Mouse (Mus musculus) forebrain, embryonic 10.5 days (tissue): ENCODE results near the gene Olfr854. TPM values are rescaled to one million over a fixed set of nuclear protein-coding genes. Genes with fewer than 3 reads are reported as not detected.

ENCODE experiments used
- DNase-seq: peaks from one replicate; pipeline ENCODE4 v3.0.0-alpha.2; 2017; ENCODE audit warnings: low spot score; ENCODE audit errors: extremely low spot score
- H3K27ac ChIP-seq: fragments of 300-500 bp; sonication (generic); 2 replicates; pipeline ENCODE4 v1.5.1; 2016; ENCODE audit warnings: mild to moderate bottlenecking
- H3K27me3 ChIP-seq: fragments of 300-500 bp; sonication (generic); 2 replicates; pipeline ENCODE4 v1.6.1; 2016; ENCODE audit warnings: mild to moderate bottlenecking; ENCODE audit not compliant: poor library complexity, severe bottlenecking
- H3K36me3 ChIP-seq: fragments of 300-500 bp; sonication (generic); replicated peaks from 2 replicates; pipeline ENCODE4 v1.6.1; 2016; ENCODE audit warnings: mild to moderate bottlenecking, moderate library complexity
- H3K4me1 ChIP-seq: fragments of 300-500 bp; sonication (generic); 2 replicates; pipeline ENCODE4 v1.6.1; 2016
- H3K4me3 ChIP-seq: fragments of 300-500 bp; sonication (generic); 2 replicates; pipeline ENCODE4 v1.5.1; 2016; ENCODE audit warnings: mild to moderate bottlenecking, moderate library complexity
- H3K9me3 ChIP-seq: fragments of 300-500 bp; sonication (generic); 2 replicates; pipeline ENCODE4 v1.6.1; 2016; ENCODE audit warnings: mild to moderate bottlenecking, moderate library complexity
- WGBS: fragments of 180-500 bp; shearing (Covaris S2); methylation state at CpG from one replicate; pipeline ENCODE4 v1.1.7; 2016; 5-methylcytosine and 5-hydroxymethylcytosine counted together
- polyA plus RNA-seq: library from polyadenylated mRNA; unstranded; fragments of >200 nt; fragmentation: Nextera tagmentation; extraction: Ambion mirVana; gene quantifications from 2 replicates; pipeline ENCODE4 v1.2.1, GENCODE M21; 2016

The Olfr854 gene
- polyA plus RNA-seq = not detected in 2 replicates

GRCm38 (mm10) chr9:19567282-19567681 lies at the start of gene Olfr854:
Gene Olfr854, minus strand, starts transcription at chr9:19567382.
- H3K36me3 ChIP-seq = no peaks in the 10 kb centered on the region
- 82% methylated on average over 1 of the region's 1 CpGs for WGBS
- DNase-seq = no peak

GRCm38 (mm10) chr9:19582317-19582716 lies 15.1 kb upstream of the Olfr854 start, which contains the start of gene Olfr855:
Gene Olfr855, plus strand, starts transcription at chr9:19582617.
- Histone ChIP-seq H3K36me3 (no peaks in the 10 kb centered on the region), H3K9me3 (peaks cover 12% of the 10 kb centered on the region), H3K27ac (no peak within 1 kb of the TSS), H3K27me3 (no peaks in the 10 kb centered on the region), H3K4me1 (no peaks in the 10 kb centered on the region), H3K4me3 (no peak within 1 kb of the TSS)
- DNase-seq = no peak

More at GRCm38 (mm10) chr9:19567282-19567681, at the start of gene Olfr854:
- no peaks in the 10 kb centered on the region for H3K27me3 ChIP-seq
- H3K4me3 ChIP-seq = no peak within 1 kb of the TSS
- no peak within 1 kb of the TSS for H3K27ac ChIP-seq
- no peaks in the 10 kb centered on the region for H3K4me1 ChIP-seq
- peaks cover 11% of the 10 kb centered on the region for H3K9me3 ChIP-seq

- Histone ChIP-seq H3K27ac (no peak within 1 kb of the TSS), H3K9me3 (peaks cover 26% of the 10 kb centered on the region), H3K27me3 (no peaks in the 10 kb centered on the region), H3K4me1 (no peaks in the 10 kb centered on the region), H3K36me3 (no peaks in the 10 kb centered on the region), H3K4me3 (no peak within 1 kb of the TSS)
- WGBS = 73% methylated on average over 1 of the region's 1 CpGs
- DNase-seq = no peak
These were observed 26.2 kb downstream of the Olfr854 start, which contains the start of gene Olfr853 for GRCm38 (mm10) chr9:19540976-19541375. Gene Olfr853, minus strand, starts transcription at chr9:19541076.

Other genes starting within 250 kb of the Olfr854 start
- gene Olfr845, start 230.9 kb downstream of the Olfr854 start, polyA plus RNA-seq = not detected in 2 replicates
- not detected in 2 replicates for gene Olfr846, start 203.4 kb downstream of the Olfr854 start, polyA plus RNA-seq
- not detected in 2 replicates for gene Olfr847, start 188.7 kb downstream of the Olfr854 start, polyA plus RNA-seq
- not detected in 2 replicates for gene Olfr849, start 127.1 kb downstream of the Olfr854 start, polyA plus RNA-seq
- not detected in 2 replicates for gene Olfr850, start 89.1 kb downstream of the Olfr854 start, polyA plus RNA-seq
- not detected in 2 replicates for gene Olfr851, start 74.1 kb downstream of the Olfr854 start, polyA plus RNA-seq
- gene Olfr853, start 26.3 kb downstream of the Olfr854 start, polyA plus RNA-seq = not detected in 2 replicates
- not detected in 2 replicates for gene Olfr855, start 15.2 kb upstream of the Olfr854 start, polyA plus RNA-seq
- 38.6 and 38.7 TPM in 2 replicates for gene Zfp317, start 54.7 kb upstream of the Olfr854 start, polyA plus RNA-seq
- not detected in 2 replicates for gene Olfr857, start 142.1 kb upstream of the Olfr854 start, polyA plus RNA-seq
- not detected in 2 replicates for gene Olfr58, start 212.9 kb upstream of the Olfr854 start, polyA plus RNA-seq
- not detected in 2 replicates for gene Olfr859, start 237.5 kb upstream of the Olfr854 start, polyA plus RNA-seq